Mouse (Mus musculus): ENCODE results near the gene Vamp8.

The Vamp8 gene

DNA sequence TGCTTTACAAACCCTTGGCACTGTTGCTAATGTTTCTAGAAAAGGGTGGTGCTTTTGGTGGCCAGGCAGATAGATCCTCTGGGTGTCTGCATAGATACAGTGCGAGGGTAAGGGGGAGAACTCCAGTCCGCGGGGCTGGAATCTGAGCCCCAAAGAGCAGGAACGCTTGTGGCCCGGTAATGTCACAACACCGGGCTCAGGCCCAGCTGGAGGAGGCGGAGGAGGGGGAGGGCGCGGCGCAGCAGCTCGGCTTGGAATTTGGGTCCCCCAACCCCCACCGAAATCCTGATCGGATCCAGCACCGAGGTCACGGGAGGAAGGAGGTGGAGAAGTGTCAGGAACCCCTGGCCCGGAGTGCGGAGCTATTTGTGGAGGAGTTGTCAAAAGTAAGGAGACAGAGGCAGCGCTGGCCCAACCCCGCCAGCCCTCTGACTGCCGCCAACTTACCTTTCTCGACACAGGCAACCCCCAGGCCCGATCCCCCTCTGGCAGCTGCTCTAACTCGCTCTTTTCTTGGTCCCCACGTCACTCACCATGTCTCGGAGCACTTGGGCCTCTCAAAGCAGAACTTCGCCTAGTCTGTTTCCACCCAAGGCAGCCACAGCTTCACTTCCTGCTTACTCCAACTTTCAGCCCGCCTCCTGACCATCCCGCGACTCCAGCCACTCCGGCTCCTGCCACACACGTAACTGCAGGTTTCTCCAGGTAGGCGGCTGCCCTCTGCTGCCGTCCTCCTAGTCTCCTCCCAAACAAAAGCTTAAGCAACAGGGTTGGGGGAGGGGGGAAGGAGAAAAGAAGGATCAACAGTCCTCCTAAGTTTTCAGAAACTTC is at the start of gene Vamp8:
Gene Vamp8 (minus strand): TSS at position 763 of the 831 bp plus-strand sequence.
- DNase-seq = peak; percentile 57 to 60

DNA sequence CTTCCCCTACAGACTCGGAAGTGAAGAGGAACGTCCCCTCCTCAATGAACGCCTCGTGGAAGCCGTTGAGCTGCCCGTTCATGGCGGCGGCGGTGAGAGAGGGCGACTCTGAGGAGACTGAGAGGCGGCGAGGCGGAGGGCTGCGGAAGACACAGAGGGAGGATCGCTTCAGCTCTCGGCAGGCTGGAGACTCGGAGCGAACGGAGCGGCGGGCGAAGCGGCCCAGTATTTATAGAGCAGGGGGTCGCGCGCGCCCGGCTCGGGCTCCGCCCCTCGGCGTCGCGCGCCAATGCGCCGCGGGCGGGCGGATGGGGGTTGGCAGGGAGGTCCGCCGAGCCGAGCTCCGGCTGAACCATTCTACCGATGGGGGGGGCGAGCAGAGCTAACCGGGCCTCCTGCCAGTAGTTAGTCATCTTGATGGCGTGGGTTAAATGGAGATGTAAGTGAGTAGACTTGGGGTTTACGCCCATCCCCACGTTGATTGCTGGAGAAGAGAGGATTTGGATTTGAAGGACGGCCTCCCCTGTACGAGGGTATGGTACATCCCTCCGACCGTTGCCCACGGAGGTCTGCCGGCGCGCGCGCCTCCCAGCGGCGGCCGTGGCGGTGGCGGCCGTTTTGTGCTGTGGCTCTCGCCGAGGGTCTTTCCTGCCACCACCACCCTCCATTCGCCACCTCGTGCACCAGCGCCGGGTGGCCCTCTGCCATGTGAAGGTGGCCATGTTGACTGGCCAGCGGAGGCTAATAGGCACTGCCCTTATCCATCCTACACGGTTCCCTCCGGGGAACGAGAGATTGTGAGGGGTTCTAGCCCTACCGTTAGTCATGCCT is 49.1 kb upstream of the Vamp8 start, which contains the start of gene Mat2a:
Gene Mat2a (minus strand): TSS at position 204 of the 831 bp plus-strand sequence.
- DNase-seq = peak; percentile 93

DNA sequence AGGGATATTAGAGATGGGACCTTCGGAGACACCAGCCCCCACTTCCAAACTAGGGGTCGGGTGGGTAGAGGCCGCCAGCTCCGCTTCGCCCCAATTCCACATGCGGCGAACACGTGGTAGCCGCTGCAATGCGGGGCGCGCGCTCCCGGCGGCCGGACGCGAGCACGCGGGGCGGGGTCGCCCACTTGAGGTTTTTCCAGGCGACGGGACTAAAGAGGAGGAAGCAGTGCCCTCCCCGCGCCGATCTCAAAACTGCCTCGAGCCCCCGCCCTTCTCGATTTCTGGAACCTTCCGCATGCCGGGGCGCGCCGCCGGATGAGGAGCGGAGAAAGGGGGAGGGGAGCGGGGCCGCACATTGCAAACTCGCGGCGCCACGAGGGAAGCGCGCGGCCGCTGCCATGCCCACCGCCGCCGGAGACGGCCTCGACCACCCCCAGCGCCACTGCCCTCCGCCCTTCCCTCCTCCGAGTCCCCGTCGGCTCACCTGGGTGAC is 48.4 kb upstream of the Vamp8 start:
- peak; percentile 88 to 91 for DNase-seq

DNA sequence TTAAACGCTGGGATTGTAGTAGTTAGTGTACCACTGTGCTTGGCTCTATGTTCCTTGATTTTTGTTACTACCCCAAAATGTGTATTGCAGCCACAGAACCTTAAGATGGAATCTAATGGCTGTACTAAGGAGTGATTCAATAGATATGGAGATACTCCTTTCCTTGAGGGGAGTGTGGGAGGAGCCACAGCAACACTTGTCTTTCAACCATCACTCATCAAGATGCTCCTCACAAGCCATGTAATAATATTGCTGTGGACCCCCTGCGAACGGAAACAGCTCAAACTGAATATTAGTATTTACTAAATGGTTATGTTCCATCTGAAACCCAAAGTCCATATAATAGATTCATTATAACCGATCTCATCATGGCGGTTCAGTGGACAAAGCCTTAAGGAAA is 47.7 kb upstream of the Vamp8 start:
- DNase-seq = no peak

DNA sequence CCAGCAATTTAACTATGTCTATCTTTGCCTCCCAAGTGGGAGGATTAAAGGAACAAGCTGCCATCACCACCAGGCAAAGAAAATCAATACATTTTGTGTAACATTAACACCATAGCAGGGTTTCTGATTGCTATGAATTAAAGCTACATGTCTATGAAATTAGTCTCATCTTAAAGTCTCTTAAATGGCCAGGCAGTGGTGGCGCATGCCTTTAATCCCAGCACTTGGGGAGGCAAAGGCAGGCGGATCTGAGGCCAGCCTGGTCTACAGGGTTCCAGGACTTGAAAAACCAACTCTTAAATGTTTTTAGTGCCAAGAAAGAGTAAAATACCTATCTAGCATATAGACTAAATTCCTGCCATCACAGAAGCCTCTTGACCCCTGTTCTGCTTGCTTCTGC is 41.6 kb upstream of the Vamp8 start:
- DNase-seq = no peak

GRCm38 (mm10) chr6:72430989-72431921 is 40.8 kb upstream of the Vamp8 start:
- no peak for DNase-seq

DNA sequence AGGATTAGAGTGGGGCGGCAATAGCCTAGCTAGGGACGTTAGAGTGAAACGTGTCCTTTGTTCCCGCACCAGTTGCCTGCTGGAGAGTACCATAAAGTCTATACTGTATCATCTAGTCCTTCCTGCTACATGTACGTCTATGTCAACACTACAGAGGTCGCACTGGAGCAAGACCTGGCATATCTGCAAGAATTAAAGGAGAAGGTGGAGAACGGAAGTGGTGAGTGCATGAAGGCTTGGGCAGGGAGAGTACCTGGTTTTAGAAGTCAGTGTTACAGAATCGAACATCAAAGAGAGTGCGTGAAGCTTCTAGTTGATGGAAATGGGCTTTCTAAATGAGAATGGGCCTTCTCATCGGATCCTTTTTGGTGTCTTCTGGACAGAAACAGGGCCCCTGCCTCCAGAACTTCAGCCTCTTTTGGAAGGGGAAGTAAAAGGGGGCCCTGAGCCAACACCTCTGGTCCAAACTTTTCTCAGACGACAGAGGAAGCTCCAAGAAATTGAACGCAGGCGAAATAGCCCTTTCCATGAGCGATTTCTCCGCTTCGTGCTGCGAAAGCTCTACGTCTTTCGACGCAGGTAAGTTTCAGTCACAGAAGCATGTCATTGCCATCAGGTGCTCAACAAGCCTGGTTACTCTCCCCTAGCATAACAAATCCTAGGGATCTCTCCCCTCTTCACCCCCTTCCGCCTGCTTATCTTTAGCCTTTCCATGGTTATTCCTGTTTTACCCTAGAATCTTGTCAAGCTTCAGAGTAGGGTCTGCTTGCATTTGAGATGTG is 38.7 kb upstream of the Vamp8 start:
- DNase-seq = no peak

DNA sequence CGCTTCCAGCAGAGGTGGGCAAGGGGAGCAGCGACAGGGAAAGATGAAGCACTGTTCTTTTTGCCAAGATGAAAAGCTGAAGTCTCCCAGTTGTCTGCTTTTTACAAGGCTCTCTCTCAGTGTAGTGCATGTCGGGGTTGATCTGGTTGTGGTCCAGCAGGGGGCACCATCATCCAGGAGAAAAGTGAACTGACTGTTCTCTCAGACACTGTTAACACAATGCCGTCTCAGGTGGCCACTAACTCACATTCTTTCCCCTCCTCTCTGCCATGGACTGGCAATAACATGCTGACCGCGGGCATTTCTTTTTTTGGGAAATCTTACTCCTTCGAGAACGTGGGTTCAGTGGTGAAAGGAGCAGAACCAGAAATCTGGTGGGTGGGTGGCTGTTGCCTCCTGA is 37.5 kb upstream of the Vamp8 start:
- DNase-seq = peak; percentile 80 to 81

- DNase-seq = no peak
Observed at GRCm38 (mm10) chr6:72425646-72426045, 35.1 kb upstream of the Vamp8 start.

GRCm38 (mm10) chr6:72420901-72421300 is 30.4 kb upstream of the Vamp8 start:
- no peak for DNase-seq

- no peak for DNase-seq
Observed at GRCm38 (mm10) chr6:72419806-72420205, 29.3 kb upstream of the Vamp8 start.

DNA sequence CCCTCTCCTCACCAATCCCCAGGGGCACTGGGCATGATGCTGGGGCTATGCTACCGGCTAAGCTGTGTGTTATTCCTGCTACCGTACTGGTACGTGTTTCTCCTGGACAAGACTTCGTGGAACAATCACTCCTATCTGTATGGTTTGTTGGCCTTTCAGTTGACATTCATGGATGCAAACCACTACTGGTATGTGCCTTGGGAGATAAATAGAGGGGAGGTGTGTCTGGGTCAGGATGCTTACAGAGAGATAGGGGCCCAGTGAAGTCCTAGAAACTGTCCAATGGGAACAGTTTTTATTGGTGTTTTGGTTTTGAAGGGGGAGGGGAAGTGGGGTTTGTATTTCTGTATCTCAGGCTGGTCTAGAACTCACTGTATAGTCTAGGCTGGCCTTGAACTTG is 27.8 kb upstream of the Vamp8 start:
- no peak for DNase-seq

DNA sequence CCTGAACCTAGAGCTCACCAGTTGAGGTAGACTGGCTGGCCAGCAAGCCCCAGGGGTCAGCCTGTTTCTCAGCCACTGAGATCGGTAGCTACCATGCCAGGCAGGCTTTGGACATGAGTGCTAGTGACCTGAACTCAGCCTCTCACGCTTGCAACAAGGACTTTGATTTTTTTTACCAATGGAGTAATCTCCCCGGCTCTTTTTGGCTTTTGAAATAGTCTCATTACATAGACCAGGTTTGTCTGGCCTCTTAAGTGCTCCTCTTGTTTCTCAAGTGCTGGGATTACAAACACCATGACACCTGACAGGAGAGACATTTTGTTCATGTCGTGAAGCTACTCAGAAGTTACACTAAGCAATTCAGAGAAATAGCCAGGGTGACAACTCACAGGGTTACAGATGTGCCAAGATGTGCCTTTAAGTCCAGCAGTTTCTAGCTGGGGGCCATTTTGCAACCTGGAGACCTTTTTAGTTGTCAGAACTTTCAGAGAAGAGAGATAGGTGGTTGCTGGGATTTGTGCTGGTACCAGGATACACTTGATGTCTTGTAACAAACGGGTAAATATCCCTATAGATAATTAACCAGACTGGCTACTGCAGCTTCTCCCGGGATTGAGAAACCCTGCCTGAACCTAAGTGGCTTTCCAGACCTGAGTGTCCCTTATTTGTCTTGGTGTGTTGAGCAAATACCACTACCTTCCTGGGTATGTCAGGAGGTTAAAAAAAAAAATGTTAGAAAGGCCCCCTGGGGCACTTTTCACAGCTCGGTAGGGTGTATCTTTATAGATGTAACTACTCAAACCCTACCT is 25.7 kb upstream of the Vamp8 start:
- DNase-seq = no peak

- DNase-seq = no peak
Observed at GRCm38 (mm10) chr6:72415181-72415580, 24.7 kb upstream of the Vamp8 start.

GRCm38 (mm10) chr6:72414076-72414756 is 23.7 kb upstream of the Vamp8 start, which contains the start of gene Ggcx:
TSS of gene Ggcx (plus strand) at chr6:72414308.
- DNase-seq = peak; percentile 93

- no peak for DNase-seq
Observed at GRCm38 (mm10) chr6:72410518-72410917, 20.0 kb upstream of the Vamp8 start.

DNA sequence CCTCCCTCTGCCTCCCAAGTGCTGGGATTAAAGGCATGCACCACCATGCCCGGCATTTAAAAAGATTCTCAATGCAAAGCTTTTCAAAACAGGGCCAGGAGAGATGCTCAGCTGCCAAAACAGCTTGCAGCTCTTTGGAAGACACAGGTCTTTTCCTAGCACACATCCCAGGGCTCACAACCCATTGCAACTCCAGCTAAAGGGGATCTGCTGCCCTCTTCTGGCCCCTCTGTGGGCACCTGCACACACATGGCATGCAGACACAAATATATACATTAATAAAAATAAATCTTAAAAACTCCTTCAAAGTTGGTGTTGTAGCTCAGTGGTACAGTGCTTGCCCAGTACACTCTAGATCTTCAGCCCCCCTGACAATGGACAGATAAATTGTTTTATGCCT is 19.5 kb upstream of the Vamp8 start:
- no peak for DNase-seq

DNA sequence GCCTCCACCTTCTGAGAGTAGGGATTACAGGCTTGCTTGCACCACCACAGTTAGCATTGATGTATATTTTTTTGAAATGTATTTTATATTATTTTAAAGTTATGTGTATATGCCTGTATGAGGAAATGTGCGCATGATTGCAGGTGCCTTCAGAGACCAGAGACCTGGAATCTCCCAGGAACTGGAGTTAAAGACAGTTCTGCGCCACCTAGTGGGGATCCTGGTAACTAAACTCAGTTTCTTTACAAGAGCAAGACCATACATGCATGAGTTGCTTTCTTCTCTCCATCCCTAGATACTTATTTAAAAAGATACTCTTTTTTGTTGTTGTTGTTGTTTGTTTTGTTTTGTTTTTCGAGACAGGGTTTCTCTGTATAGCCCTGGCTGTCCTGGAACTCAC is 19.1 kb upstream of the Vamp8 start:
- DNase-seq = peak; percentile 69 to 77

DNA sequence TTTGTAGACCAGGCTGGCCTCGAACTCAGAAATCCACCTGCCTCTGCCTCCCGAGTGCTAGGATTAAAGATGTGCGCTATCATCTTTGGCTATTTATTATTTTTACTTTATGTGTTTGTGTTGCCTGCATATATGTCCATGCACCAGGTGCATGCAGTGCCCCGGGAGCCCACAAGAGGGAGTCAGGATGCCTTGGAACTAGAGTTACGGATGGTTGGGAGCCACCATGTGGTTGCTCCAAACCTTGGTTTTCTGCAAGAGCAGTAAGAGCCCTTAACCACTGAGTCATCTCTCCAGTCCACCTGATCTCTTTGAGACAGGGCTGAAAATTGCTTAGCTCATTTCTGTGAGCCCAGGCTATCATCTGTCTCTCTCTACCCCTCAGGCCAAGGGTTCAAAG is 16.6 kb upstream of the Vamp8 start:
- peak; percentile 84 to 85 for DNase-seq

- DNase-seq = no peak
Observed at GRCm38 (mm10) chr6:72405356-72405755, 14.9 kb upstream of the Vamp8 start.

Measured in cerebellum, postnatal 36 days (tissue).